Mouse (Mus musculus) brain, embryonic 14.5 days (tissue): ENCODE data around the gene C1qtnf3.

Experiments used
- CTCF ChIP-seq: fragments of 200-500 bp; IDR thresholded peaks from 2 replicates; pipeline ENCODE4 v1.5.1; 2012; ENCODE audit warnings: inconsistent platforms, mild to moderate bottlenecking, moderate library complexity, borderline replicate concordance; ENCODE audit not compliant: insufficient read depth, insufficient read length; ENCODE audit errors: extremely low read depth
- POLR2A ChIP-seq: fragments of 200-500 bp; IDR thresholded peaks from 2 replicates; pipeline ENCODE4 v1.6.1; 2012; ENCODE audit warnings: mild to moderate bottlenecking, inconsistent platforms, borderline replicate concordance; ENCODE audit not compliant: poor library complexity, insufficient read depth, insufficient read length, severe bottlenecking; ENCODE audit errors: extremely low read depth

DNA sequence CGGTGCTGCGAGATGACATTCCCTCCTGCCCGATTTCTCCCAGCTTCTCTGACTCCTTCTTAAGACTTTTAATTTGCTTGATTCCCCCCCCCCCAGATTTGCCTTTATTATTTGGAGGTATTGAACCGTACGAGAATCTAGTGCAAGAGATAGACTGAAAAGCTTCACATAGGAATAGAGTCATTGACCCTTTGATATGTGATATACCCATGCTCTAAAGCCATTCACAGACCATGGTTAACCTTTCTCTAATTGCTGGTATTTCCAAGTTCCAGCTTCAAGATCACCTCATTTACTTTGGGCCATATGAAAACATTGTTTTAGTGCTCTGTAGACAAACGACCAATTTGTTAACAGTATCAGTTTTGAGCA is 29.9 kb downstream of the C1qtnf3 start:
- TF ChIP-seq POLR2A (no peak), CTCF (no peak)
